Mouse (Mus musculus) hindbrain, embryonic 14.5 days (tissue): ENCODE data around the gene Olfr733. TPM values are rescaled to one million over a fixed set of nuclear protein-coding genes. Genes with fewer than 3 reads are reported as not detected.

Source experiments
- ATAC-seq: fragments of 200-750 bp; cut with Nextera tagmentation; 2 replicates; pipeline ENCODE4 v1.8.0; 2017; ENCODE audit warnings: moderate number of reproducible peaks, mild to moderate bottlenecking, moderate TSS enrichment, moderate library complexity; ENCODE audit not compliant: low FRiP score
- DNase-seq: peaks from one replicate; pipeline ENCODE4 v3.0.0-alpha.2; 2015; ENCODE audit warnings: low spot score
- H3K27ac ChIP-seq: fragments of 300-500 bp; sonication (generic); 2 replicates; pipeline ENCODE4 v1.5.1; 2014; ENCODE audit warnings: mild to moderate bottlenecking, moderate library complexity
- H3K27me3 ChIP-seq: fragments of 300-500 bp; sonication (generic); 2 replicates; pipeline ENCODE4 v1.6.1; 2014; ENCODE audit warnings: mild to moderate bottlenecking, low read length, mixed read lengths; ENCODE audit not compliant: control insufficient read depth, insufficient read depth
- H3K36me3 ChIP-seq: fragments of 300-500 bp; sonication (generic); replicated peaks from 2 replicates; pipeline ENCODE4 v1.6.1; 2014; ENCODE audit not compliant: control insufficient read depth, insufficient read depth
- H3K4me1 ChIP-seq: fragments of 300-500 bp; sonication (generic); replicated peaks from 2 replicates; pipeline ENCODE4 v1.6.1; 2014; ENCODE audit warnings: antibody characterized with exemption, low read length, mixed read lengths; ENCODE audit not compliant: control insufficient read depth, insufficient read depth
- H3K4me2 ChIP-seq: fragments of 300-500 bp; sonication (generic); replicated peaks from 2 replicates; pipeline ENCODE4 v1.6.1; 2014; ENCODE audit warnings: mild to moderate bottlenecking, moderate library complexity
- H3K4me3 ChIP-seq: fragments of 300-500 bp; sonication (generic); replicated peaks from 2 replicates; pipeline ENCODE4 v1.5.1; 2014; ENCODE audit warnings: mild to moderate bottlenecking, low read length
- H3K9ac ChIP-seq: fragments of 300-500 bp; sonication (generic); 2 replicates; pipeline ENCODE4 v1.6.1; 2014
- H3K9me3 ChIP-seq: fragments of 300-500 bp; sonication (generic); 2 replicates; pipeline ENCODE4 v1.6.1; 2016; ENCODE audit warnings: low read length; ENCODE audit not compliant: control insufficient read depth
- WGBS: fragments of 180-500 bp; shearing (Covaris S2); extraction: QIAGEN DNeasy Blood & Tissue Kit; methylation state at CpG from one replicate; pipeline ENCODE4 v1.1.7; 2014; 5-methylcytosine and 5-hydroxymethylcytosine counted together
- polyA plus RNA-seq: library from polyadenylated mRNA; unstranded; fragments of >200 nt; fragmentation: Nextera tagmentation; extraction: Ambion mirVana; gene quantifications from 2 replicates; pipeline ENCODE4 v1.2.1, GENCODE M21; 2014

The Olfr733 gene
- polyA plus RNA-seq = not detected in 2 replicates

DNA sequence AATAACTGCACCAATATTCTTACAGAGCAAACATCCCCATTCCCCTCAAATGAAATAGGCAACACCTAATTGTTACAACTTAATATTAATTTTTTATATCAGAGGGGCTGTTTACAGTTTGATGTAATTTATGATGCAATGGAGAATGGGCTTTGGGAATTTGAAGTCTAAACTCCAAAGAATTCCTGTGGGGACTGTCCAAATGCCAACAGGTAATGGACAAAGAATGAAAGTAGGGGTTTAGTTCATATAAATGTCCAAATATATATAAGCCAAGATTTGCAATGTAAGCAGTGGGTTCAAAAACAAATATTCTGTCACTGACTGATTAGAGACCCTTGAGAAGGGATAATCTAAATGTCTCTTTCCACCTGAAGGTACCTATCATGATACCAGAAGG, at the start of gene Olfr733:
TSS of gene Olfr733 (minus strand) at position 101 of the 400 bp plus-strand sequence.
- Histone ChIP-seq H3K36me3 (no peaks in the 10 kb centered on the region), H3K4me3 (no peak within 1 kb of the TSS), H3K4me1 (no peaks in the 10 kb centered on the region), H3K9me3 (no peaks in the 10 kb centered on the region), H3K27ac (no peak within 1 kb of the TSS), H3K27me3 (no peaks in the 10 kb centered on the region), H3K4me2 (no peak within 1 kb of the TSS), H3K9ac (no peak within 1 kb of the TSS)
- no peak for DNase-seq
- no peak for ATAC-seq

DNA sequence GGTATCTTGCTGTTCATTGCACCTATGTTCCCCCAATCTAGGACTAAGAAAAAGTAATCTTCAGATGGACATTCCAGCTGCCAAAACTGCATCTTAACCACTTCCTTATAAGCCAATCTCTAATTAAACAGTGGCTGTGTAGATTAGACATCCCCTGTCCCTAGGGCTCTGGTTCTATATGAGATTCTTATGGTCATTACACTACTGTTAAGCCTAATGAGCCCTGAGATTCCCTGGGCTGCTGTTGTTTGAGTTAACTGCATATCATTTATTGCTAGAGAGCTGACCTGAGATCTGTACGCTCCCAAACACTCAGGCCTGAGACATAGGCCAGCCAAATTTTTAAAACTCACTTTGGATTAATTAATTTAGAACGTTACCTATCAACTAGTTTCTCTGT, 47.5 kb upstream of the Olfr733 start, which contains the start of gene Olfr735:
TSS of gene Olfr735 (minus strand) at position 77 of the 400 bp plus-strand sequence.
- no peak within 1 kb of the TSS for H3K4me2 ChIP-seq
- H3K9ac ChIP-seq = no peak within 1 kb of the TSS
- H3K4me1 ChIP-seq = no peaks in the 10 kb centered on the region
- H3K27me3 ChIP-seq = no peaks in the 10 kb centered on the region
- no peak within 1 kb of the TSS for H3K27ac ChIP-seq
- H3K4me3 ChIP-seq = no peak within 1 kb of the TSS
- 79% methylated on average over 2 of the region's 2 CpGs for WGBS
- ATAC-seq (no peak), DNase-seq (no peak)
- H3K9me3 ChIP-seq = no peaks in the 10 kb centered on the region
- H3K36me3 ChIP-seq = no peaks in the 10 kb centered on the region

DNA sequence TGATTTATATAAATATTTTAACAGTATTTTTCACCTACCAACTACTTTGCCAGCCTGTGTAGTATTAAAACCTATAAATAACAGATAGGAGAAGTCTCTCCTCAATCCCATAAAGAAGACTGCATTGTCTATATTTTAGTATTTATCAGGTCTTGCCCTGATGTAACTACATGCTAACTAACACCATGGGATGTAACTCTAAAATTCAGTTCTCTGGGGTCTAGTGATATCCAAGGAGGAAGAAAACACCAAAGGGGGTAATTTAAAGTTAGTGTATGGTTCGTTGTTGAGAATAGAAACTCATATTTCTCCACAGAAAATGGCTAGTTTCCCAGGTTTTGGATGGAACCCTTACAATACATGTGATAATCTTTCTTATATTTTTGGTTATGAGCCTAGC, 25.3 kb upstream of the Olfr733 start, which contains the start of gene Olfr734:
TSS of gene Olfr734 (minus strand) at position 101 of the 400 bp plus-strand sequence.
- H3K27me3 ChIP-seq = no peaks in the 10 kb centered on the region
- H3K9me3 ChIP-seq = no peaks in the 10 kb centered on the region
- whole genome bisulfite sequencing = 81% methylated on average over 1 of the region's 1 CpGs
- no peaks in the 10 kb centered on the region for H3K36me3 ChIP-seq
- ATAC-seq (no peak), DNase-seq (no peak)
- H3K27ac ChIP-seq = no peak within 1 kb of the TSS
- no peak within 1 kb of the TSS for H3K9ac ChIP-seq
- H3K4me1 ChIP-seq = no peaks in the 10 kb centered on the region
- H3K4me3 ChIP-seq = no peak within 1 kb of the TSS
- no peak within 1 kb of the TSS for H3K4me2 ChIP-seq

DNA sequence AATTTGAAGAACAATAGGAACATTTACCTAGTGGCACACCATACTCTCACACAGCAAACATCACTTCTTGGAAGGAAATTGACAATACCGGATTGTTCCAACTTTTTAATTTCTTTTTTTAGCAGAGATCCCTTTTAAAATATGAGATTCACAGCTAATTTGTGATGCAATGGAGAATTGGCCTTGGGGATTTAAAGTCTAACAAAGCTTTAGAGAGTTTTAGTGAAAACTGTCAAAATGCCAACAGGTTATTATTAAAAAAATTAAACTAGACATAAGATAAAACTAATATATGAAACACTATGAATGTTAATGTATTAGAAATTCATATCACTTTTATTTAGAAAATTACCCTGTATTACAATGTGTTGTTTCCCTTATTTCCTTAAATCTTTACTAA, 17.2 kb downstream of the Olfr733 start, which contains the start of gene Olfr732:
TSS of gene Olfr732 (minus strand) at position 101 of the 400 bp plus-strand sequence.
- DNase-seq (no peak), ATAC-seq (no peak)
- H3K4me1 ChIP-seq = no peaks in the 10 kb centered on the region

More for the DNA sequence above, 17.2 kb downstream of the Olfr733 start, which contains the start of gene Olfr732:
- Histone ChIP-seq H3K36me3 (no peaks in the 10 kb centered on the region), H3K27me3 (no peaks in the 10 kb centered on the region), H3K4me3 (no peak within 1 kb of the TSS), H3K9me3 (no peaks in the 10 kb centered on the region), H3K4me2 (no peak within 1 kb of the TSS), H3K9ac (no peak within 1 kb of the TSS), H3K27ac (no peak within 1 kb of the TSS)
- WGBS = 97% methylated on average over 1 of the region's 1 CpGs

Other genes with a start within 250 kb of the Olfr733 start
- not detected in 2 replicates for gene Olfr726, start 210.6 kb downstream of the Olfr733 start, polyA plus RNA-seq
- gene Olfr727, start 178.3 kb downstream of the Olfr733 start, polyA plus RNA-seq = not detected in 2 replicates
- not detected in 2 replicates for gene Olfr728, start 158.8 kb downstream of the Olfr733 start, polyA plus RNA-seq
- not detected in 2 replicates for gene Olfr729, start 148.6 kb downstream of the Olfr733 start, polyA plus RNA-seq
- not detected in 2 replicates for gene Olfr730, start 113.3 kb downstream of the Olfr733 start, polyA plus RNA-seq
- not detected in 2 replicates for gene Olfr731, start 59.7 kb downstream of the Olfr733 start, polyA plus RNA-seq
- not detected in 2 replicates for gene Olfr732, start 17.3 kb downstream of the Olfr733 start, polyA plus RNA-seq
- not detected in 2 replicates for gene Olfr734, start 25.2 kb upstream of the Olfr733 start, polyA plus RNA-seq
- gene Olfr735, start 47.4 kb upstream of the Olfr733 start, polyA plus RNA-seq = not detected in 2 replicates
- gene Tlr11, start 56.4 kb upstream of the Olfr733 start, polyA plus RNA-seq = not detected in 2 replicates
- not detected in 2 replicates for gene Olfr736, start 79.6 kb upstream of the Olfr733 start, polyA plus RNA-seq
- not detected in 2 replicates for gene Olfr738, start 106.0 kb upstream of the Olfr733 start, polyA plus RNA-seq
- gene Olfr739, start 117.1 kb upstream of the Olfr733 start, polyA plus RNA-seq = not detected in 2 replicates
- gene Olfr740, start 144.0 kb upstream of the Olfr733 start, polyA plus RNA-seq = not detected in 2 replicates
- gene Olfr741, start 171.2 kb upstream of the Olfr733 start, polyA plus RNA-seq = not detected in 2 replicates
- gene Olfr742, start 202.1 kb upstream of the Olfr733 start, polyA plus RNA-seq = not detected in 2 replicates
- not detected in 2 replicates for gene Olfr743, start 220.3 kb upstream of the Olfr733 start, polyA plus RNA-seq